Mouse (Mus musculus): Measurements from ENCODE around the gene Adgrl1. TPM values are rescaled to one million over a fixed set of nuclear protein-coding genes. Genes with fewer than 3 reads are reported as not detected.

Gene Adgrl1
- polyA plus RNA-seq, 1 experiment from 2014 or later, result 24.9 TPM

DNA sequence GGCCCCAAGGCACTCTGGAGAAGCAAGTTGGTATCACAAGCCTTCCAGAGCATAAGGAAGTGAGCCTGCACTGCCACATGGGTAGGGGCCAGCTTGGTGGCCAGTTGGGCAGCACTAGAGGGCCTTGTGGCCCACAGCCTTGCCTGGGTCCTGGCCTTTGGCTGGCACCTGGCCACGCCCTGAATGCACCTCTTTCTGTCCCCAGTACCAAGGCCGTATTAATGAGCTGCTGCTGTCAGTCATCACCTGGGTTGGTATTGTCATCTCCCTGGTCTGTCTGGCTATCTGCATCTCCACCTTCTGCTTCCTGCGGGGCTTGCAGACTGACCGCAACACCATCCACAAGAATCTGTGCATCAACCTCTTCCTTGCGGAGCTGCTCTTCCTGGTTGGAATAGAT, 34.3 kb downstream of the Adgrl1 start:
- H3K4me2 ChIP-seq (ENCODE audit: low read length), result no peak overlapping the region
- 85% methylated on average over 5 of the region's 5 CpGs for WGBS
- no peak overlapping the region for H3K9ac ChIP-seq (ENCODE audit: low read length)
- no peaks in the 10 kb centered on the region for H3K9me3 ChIP-seq (ENCODE audit: control insufficient read depth, low read length)
- H3K36me3 ChIP-seq (ENCODE audit: control insufficient read depth, insufficient read depth, low read length), result peaks cover 92% of the 10 kb centered on the region
- H3K4me1 ChIP-seq (replicated peaks; ENCODE audit: control insufficient read depth, insufficient read depth, low read length), result no peaks in the 10 kb centered on the region
- no peaks in the 10 kb centered on the region for H3K27me3 ChIP-seq (replicated peaks; ENCODE audit: control insufficient read depth, insufficient read depth, low read length)
- no peak overlapping the region for H3K4me3 ChIP-seq (ENCODE audit: low read depth, low read length)
- H3K27ac ChIP-seq (ENCODE audit: low read depth), result no peak overlapping the region
- DNase-seq (ENCODE audit: low spot score) (no peak), ATAC-seq (replicated peaks; ENCODE audit: low FRiP score, low TSS enrichment, low read depth) (no peak)

DNA sequence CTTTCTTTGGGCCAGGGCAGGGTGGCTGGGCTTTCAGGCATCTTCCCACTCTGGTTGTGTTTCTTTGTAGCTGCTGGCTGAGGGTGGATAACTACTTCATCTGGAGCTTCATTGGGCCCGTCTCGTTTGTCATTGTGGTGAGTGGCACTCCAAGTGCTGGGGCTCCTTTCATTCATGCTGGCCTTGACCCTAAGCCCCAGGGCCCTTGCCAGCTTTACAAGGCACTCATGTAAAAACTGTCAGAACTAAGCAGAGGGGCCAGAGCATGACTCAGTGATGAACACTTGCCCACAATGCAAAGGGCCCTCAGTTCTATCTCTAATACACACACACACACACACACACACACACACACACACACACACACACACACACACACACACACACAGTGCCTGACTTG, 35.1 kb downstream of the Adgrl1 start:
- Histone ChIP-seq H3K36me3 (ENCODE audit: control insufficient read depth, insufficient read depth, low read length) (peaks cover 85% of the 10 kb centered on the region), H3K27me3 (replicated peaks; ENCODE audit: control insufficient read depth, insufficient read depth, low read length) (no peaks in the 10 kb centered on the region), H3K4me3 (ENCODE audit: low read depth, low read length) (no peak overlapping the region), H3K9me3 (ENCODE audit: control insufficient read depth, low read length) (no peaks in the 10 kb centered on the region), H3K27ac (ENCODE audit: low read depth) (no peak overlapping the region), H3K9ac (ENCODE audit: low read length) (no peak overlapping the region), H3K4me1 (replicated peaks; ENCODE audit: control insufficient read depth, insufficient read depth, low read length) (no peaks in the 10 kb centered on the region), H3K4me2 (ENCODE audit: low read length) (no peak overlapping the region)
- no peak for ATAC-seq (replicated peaks; ENCODE audit: low FRiP score, low TSS enrichment, low read depth)
- WGBS, result 86% methylated on average over 2 of the region's 2 CpGs
- no peak for DNase-seq (ENCODE audit: low spot score)

DNA sequence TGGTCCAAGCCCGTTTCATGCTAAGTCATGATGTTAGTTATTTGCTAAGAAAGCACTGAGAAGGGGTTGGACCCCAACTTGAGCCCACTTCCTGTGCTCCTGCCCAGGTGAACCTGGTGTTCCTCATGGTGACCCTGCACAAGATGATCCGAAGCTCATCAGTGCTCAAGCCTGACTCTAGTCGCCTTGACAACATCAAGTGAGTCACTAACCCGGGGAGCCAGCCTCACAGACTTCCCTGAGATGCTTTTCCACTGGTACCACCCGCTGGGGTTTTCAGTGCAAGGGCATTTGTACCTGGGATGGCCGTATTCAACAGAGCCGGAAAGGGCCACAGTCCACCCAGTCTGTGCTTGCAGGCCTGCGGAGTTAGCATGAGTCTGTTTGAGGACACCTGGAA, 35.5 kb downstream of the Adgrl1 start:
- Histone ChIP-seq H3K9ac (ENCODE audit: low read length) (no peak overlapping the region), H3K4me2 (ENCODE audit: low read length) (no peak overlapping the region), H3K4me3 (ENCODE audit: low read depth, low read length) (no peak overlapping the region), H3K27me3 (replicated peaks; ENCODE audit: control insufficient read depth, insufficient read depth, low read length) (no peaks in the 10 kb centered on the region), H3K9me3 (ENCODE audit: control insufficient read depth, low read length) (no peaks in the 10 kb centered on the region), H3K36me3 (ENCODE audit: control insufficient read depth, insufficient read depth, low read length) (peaks cover 81% of the 10 kb centered on the region), H3K4me1 (replicated peaks; ENCODE audit: control insufficient read depth, insufficient read depth, low read length) (no peaks in the 10 kb centered on the region), H3K27ac (ENCODE audit: low read depth) (no peak overlapping the region)
- DNase-seq (ENCODE audit: low spot score) (no peak), ATAC-seq (replicated peaks; ENCODE audit: low FRiP score, low TSS enrichment, low read depth) (no peak)
- WGBS, result 91% methylated on average over 8 of the region's 8 CpGs

DNA sequence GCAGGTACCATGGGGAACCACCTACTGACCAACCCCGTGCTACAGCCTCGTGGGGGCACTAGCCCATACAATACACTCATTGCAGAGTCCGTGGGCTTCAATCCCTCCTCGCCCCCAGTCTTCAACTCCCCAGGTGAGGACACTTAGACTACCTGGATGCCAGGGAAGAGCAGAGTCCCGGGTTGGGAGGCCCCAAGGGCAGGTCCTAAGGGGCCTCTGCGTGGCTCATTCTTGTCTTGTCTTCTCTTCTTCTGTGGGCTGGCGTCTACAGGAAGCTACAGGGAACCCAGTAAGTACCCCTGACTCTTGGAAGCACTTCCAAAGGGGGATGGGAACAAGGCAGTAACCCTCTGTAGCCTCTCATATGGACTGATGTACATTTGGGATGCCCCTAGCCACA, 37.7 kb downstream of the Adgrl1 start:
- no peak for DNase-seq (ENCODE audit: low spot score)
- Histone ChIP-seq H3K4me2 (ENCODE audit: low read length) (no peak overlapping the region), H3K4me3 (ENCODE audit: low read depth, low read length) (no peak overlapping the region), H3K27me3 (replicated peaks; ENCODE audit: control insufficient read depth, insufficient read depth, low read length) (no peaks in the 10 kb centered on the region), H3K9ac (ENCODE audit: low read length) (no peak overlapping the region), H3K27ac (ENCODE audit: low read depth) (no peak overlapping the region), H3K9me3 (ENCODE audit: control insufficient read depth, low read length) (no peaks in the 10 kb centered on the region), H3K4me1 (replicated peaks; ENCODE audit: control insufficient read depth, insufficient read depth, low read length) (no peaks in the 10 kb centered on the region), H3K36me3 (ENCODE audit: control insufficient read depth, insufficient read depth, low read length) (peaks cover 60% of the 10 kb centered on the region)
- no peak for ATAC-seq (replicated peaks; ENCODE audit: low FRiP score, low TSS enrichment, low read depth)
- 89% methylated on average over 7 of the region's 7 CpGs for WGBS

DNA sequence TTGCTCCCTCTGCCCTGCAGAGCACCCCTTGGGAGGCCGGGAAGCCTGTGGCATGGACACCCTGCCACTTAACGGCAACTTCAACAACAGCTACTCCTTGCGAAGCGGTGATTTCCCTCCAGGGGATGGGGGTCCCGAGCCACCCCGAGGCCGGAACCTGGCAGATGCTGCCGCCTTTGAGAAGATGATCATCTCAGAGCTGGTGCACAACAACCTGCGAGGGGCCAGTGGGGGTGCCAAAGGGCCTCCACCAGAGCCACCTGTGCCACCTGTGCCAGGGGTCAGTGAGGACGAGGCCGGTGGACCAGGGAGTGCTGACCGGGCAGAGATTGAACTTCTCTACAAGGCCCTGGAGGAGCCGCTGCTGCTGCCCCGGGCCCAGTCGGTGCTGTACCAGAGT, 38.4 kb downstream of the Adgrl1 start:
- ATAC-seq (replicated peaks; ENCODE audit: low FRiP score, low TSS enrichment, low read depth), result no peak
- Histone ChIP-seq H3K9me3 (ENCODE audit: control insufficient read depth, low read length) (no peaks in the 10 kb centered on the region), H3K4me2 (ENCODE audit: low read length) (no peak overlapping the region), H3K4me3 (ENCODE audit: low read depth, low read length) (no peak overlapping the region), H3K27ac (ENCODE audit: low read depth) (no peak overlapping the region), H3K36me3 (ENCODE audit: control insufficient read depth, insufficient read depth, low read length) (peaks cover 54% of the 10 kb centered on the region), H3K27me3 (replicated peaks; ENCODE audit: control insufficient read depth, insufficient read depth, low read length) (no peaks in the 10 kb centered on the region), H3K4me1 (replicated peaks; ENCODE audit: control insufficient read depth, insufficient read depth, low read length) (no peaks in the 10 kb centered on the region), H3K9ac (ENCODE audit: low read length) (no peak overlapping the region)
- no peak for DNase-seq (ENCODE audit: low spot score)
- WGBS, result 93% methylated on average over 15 of the region's 15 CpGs

DNA sequence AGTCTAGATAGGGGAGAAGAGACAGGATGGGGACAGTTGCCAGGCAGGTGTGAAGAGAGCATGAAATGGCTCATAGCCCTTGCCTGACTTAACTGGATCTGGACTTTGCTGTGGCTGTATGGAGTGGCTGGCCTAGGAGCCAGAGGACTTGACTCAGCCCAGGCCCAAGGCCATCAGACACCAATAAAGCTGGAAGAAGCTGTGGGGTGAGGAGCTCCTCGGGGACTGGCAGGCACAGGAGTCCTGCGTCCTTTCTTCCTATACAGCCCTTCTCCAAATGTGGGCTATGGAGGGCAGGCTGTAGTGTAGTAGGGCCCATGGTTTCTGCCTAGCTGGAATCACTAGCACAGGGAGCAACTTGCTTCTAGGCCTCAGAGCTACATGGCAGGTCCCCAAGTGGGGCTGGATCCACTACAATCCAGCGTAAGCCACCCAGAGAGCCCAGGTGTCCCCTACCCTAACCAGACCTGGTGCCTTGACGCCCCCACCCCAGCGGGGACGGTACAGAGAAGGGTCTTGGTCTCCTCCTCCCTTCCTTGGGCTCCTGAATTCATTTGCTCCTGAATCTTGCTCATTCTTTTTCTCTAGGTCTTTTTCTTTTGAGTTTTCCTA, 41.3 kb downstream of the Adgrl1 start:
- WGBS, result 73% methylated on average over 6 of the region's 6 CpGs

DNA sequence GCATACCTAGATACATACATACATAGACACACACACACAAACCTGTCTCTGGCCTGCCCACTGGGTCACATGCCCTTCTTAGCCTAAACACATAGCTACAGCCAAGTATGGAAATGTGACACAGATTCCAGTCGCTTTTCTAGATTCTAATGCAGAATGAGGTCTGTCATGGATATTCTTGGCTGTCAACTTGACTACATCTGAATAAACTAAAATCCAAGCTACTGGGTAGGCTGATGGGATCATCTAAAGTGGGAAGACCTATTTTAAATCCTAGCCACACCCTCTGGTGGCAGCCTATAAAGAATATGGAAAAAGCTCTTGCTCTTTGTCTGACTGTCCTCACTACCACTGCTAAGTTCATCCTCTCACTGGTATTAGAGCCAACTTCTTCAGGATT, 42.5 kb downstream of the Adgrl1 start:
- DNase-seq (ENCODE audit: low spot score) (no peak), ATAC-seq (replicated peaks; ENCODE audit: low FRiP score, low TSS enrichment, low read depth) (no peak)
- 63% methylated on average over 1 of the region's 1 CpGs for WGBS
- Histone ChIP-seq H3K27me3 (replicated peaks; ENCODE audit: control insufficient read depth, insufficient read depth, low read length) (no peaks in the 10 kb centered on the region), H3K9ac (ENCODE audit: low read length) (no peak overlapping the region), H3K4me3 (ENCODE audit: low read depth, low read length) (no peak overlapping the region), H3K4me2 (ENCODE audit: low read length) (no peak overlapping the region), H3K36me3 (ENCODE audit: control insufficient read depth, insufficient read depth, low read length) (peaks cover 18% of the 10 kb centered on the region), H3K4me1 (replicated peaks; ENCODE audit: control insufficient read depth, insufficient read depth, low read length) (no peaks in the 10 kb centered on the region), H3K9me3 (ENCODE audit: control insufficient read depth, low read length) (no peaks in the 10 kb centered on the region), H3K27ac (ENCODE audit: low read depth) (no peak overlapping the region)

More for the DNA sequence above, 41.3 kb downstream of the Adgrl1 start:
- no peak overlapping the region for H3K4me2 ChIP-seq (ENCODE audit: low read length)
- no peaks in the 10 kb centered on the region for H3K4me1 ChIP-seq (replicated peaks; ENCODE audit: control insufficient read depth, insufficient read depth, low read length)
- H3K9ac ChIP-seq (ENCODE audit: low read length), result no peak overlapping the region
- no peak overlapping the region for H3K4me3 ChIP-seq (ENCODE audit: low read depth, low read length)
- DNase-seq (ENCODE audit: low spot score) (no peak), ATAC-seq (replicated peaks; ENCODE audit: low FRiP score, low TSS enrichment, low read depth) (no peak)
- H3K27me3 ChIP-seq (replicated peaks; ENCODE audit: control insufficient read depth, insufficient read depth, low read length), result no peaks in the 10 kb centered on the region
- no peaks in the 10 kb centered on the region for H3K9me3 ChIP-seq (ENCODE audit: control insufficient read depth, low read length)
- peaks cover 26% of the 10 kb centered on the region for H3K36me3 ChIP-seq (ENCODE audit: control insufficient read depth, insufficient read depth, low read length)
- no peak overlapping the region for H3K27ac ChIP-seq (ENCODE audit: low read depth)

DNA sequence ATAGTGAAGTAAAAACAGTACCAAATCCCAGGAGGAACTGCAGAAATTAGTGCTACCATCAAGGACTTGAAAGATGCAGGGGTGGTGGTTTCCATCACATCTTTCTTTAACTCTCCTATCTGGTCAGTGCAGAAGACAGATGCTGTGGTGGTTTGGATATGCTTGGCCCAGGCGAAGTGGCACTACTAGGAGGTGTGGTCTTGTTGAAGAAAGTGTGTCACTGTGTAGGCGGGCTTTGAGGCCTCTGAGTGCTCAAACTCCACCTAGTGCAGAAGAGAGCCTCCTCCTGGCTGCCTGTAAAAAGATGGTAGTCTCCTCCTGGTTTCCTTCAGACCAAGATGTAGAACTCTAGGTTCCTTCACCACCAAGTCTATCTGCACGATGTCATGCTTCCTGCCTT, 45.6 kb downstream of the Adgrl1 start:
- Histone ChIP-seq H3K9ac (ENCODE audit: low read length) (no peak overlapping the region), H3K4me2 (ENCODE audit: low read length) (no peak overlapping the region), H3K4me1 (replicated peaks; ENCODE audit: control insufficient read depth, insufficient read depth, low read length) (no peaks in the 10 kb centered on the region), H3K27ac (ENCODE audit: low read depth) (no peak overlapping the region), H3K36me3 (ENCODE audit: control insufficient read depth, insufficient read depth, low read length) (no peaks in the 10 kb centered on the region), H3K27me3 (replicated peaks; ENCODE audit: control insufficient read depth, insufficient read depth, low read length) (no peaks in the 10 kb centered on the region), H3K4me3 (ENCODE audit: low read depth, low read length) (no peak overlapping the region), H3K9me3 (ENCODE audit: control insufficient read depth, low read length) (no peaks in the 10 kb centered on the region)
- ATAC-seq (replicated peaks; ENCODE audit: low FRiP score, low TSS enrichment, low read depth) (no peak), DNase-seq (ENCODE audit: low spot score) (no peak)
- WGBS, result 56% methylated on average over 3 of the region's 3 CpGs

DNA sequence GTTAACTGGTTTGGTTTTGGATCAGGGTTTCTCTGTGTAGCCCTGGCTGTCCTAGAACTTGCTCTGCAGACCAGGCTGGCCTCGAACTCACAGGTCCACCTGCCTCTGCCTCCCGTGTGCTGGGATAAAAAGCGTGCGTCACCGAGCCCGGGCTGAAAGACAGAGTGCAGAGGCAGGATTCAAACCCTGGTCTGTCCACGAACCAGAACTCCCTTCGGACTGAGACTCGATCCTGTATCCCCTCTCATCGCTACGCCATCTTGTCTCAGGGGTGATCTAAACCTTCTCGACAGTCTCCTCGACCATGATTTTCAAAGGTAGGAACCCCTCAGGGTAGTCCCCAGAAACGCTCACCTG, 54.8 kb downstream of the Adgrl1 start:
- no peak overlapping the region for H3K27ac ChIP-seq (ENCODE audit: low read depth)
- peak overlapping the region; percentile 45 for H3K9ac ChIP-seq (ENCODE audit: low read length)
- ATAC-seq (replicated peaks; ENCODE audit: low FRiP score, low TSS enrichment, low read depth) (no peak), DNase-seq (ENCODE audit: low spot score) (no peak)
- H3K4me3 ChIP-seq (ENCODE audit: low read depth, low read length), result peak overlapping the region; percentile 74
- H3K36me3 ChIP-seq (ENCODE audit: control insufficient read depth, insufficient read depth, low read length), result no peaks in the 10 kb centered on the region
- peaks cover 10% of the 10 kb centered on the region for H3K4me1 ChIP-seq (replicated peaks; ENCODE audit: control insufficient read depth, insufficient read depth, low read length)
- H3K9me3 ChIP-seq (ENCODE audit: control insufficient read depth, low read length), result no peaks in the 10 kb centered on the region
- H3K27me3 ChIP-seq (replicated peaks; ENCODE audit: control insufficient read depth, insufficient read depth, low read length), result no peaks in the 10 kb centered on the region
- WGBS, result 2% methylated on average over 14 of the region's 14 CpGs
- H3K4me2 ChIP-seq (ENCODE audit: low read length), result peak overlapping the region; percentile 56
